Mouse (Mus musculus): ENCODE results near the gene Slc43a2.

The Slc43a2 gene

GRCm38 (mm10) chr11:75571126-75571990 is 39.9 kb downstream of the Slc43a2 start:
- in situ Hi-C loops (cut with MboI), result no loop called here

- in situ Hi-C loops (cut with MboI), result no loop called here
Observed at GRCm38 (mm10) chr11:75572301-75572791, 40.9 kb downstream of the Slc43a2 start.

DNA sequence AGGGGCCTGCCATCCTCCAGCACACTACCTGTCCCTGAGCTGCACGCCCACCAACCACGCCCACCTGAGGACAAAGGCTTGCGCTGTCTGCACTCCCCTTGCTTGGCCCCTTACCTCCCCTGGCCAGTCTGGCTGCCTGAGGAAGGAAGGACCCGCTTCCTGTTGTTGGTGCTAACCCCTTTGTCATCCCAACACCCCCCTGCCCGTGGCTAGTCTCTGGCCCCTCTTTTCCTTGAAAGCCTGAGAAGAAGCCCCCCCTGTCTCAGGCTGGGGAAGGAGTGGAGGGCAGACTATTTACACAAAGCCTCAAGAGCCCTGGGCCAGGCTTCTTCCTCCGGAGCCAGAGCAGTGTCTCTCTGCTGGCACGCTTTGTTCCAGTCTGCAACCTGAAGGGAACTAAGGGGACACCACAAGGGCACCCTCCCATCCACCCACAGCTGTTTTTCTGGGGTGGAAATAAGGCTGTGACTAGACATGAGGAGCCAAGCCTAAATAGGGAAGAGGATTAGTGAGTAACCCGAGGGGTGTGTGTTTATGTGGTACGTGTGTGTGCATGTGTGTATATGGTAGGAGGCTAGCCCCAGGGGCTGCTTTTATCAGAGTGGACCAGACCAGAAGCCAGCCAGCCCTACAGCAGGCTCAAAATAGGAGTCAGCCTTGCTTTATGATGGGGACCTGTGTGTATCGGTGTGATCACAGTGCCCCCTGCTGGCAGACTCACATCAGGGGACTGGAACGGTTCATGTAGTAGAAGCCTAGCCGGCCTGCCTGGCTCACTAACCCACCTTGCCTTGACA is 41.6 kb downstream of the Slc43a2 start:
- in situ Hi-C loops (cut with MboI), result no loop called here

DNA sequence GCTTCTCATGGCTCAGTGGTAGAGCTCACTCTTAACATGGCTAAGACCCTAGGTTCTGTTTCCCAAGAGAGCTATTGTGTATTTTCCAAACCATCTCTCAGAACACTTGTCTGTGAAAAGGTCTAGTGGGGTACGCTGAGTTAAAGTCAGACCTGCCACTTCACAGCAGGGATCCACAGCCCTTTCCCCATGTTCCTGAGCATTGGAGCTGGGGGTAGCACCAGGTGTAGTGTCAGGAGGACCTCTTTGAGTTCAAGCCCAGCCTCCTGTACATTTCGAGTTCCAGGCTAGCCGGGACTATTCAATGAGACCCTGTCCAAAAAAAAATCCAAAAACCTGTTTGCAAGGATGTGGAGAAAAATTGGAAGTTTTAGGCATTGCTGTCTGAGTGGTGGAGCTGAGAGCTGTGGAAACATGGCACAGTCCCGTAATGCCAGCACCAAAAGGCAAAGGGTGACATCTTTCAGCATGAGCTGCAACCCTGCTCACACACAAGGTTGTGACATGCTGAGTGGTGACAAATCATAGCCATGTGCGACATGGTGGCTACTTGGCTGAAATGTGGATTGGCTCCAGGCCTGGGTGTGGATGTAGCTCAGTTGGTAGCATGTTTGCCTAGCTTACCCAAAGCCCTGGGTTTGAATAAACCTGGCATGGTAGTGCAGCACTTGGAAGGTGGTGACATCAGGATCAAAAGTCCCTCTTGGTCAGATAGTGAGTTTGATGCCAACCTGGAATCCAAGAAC is 43.1 kb downstream of the Slc43a2 start:
- in situ Hi-C loops (cut with MboI), result no loop called here

- in situ Hi-C loops (cut with MboI), result no loop called here
Observed at GRCm38 (mm10) chr11:75575560-75576123, 44.1 kb downstream of the Slc43a2 start.

DNA sequence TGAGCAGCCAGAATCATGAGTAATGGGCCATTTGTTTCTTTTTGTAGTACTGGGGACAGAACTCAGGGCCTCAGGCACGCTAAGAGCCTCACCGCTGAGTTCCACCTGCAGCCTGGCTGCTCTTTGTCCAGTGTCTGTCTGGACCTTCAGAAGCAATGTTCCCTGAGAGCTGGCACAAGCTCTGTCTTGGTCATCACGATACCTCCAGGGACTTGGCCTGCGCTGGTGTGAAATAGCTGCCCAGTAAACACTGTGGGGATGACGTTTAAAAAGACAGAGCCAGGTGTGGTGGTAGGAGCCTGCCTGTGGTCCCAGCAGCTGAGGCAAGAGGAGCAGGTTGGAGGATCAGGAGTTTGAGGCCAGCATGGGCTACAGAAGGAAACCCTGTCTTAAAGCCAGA is 47.1 kb downstream of the Slc43a2 start:
- in situ Hi-C loops (cut with MboI), result no loop called here

DNA sequence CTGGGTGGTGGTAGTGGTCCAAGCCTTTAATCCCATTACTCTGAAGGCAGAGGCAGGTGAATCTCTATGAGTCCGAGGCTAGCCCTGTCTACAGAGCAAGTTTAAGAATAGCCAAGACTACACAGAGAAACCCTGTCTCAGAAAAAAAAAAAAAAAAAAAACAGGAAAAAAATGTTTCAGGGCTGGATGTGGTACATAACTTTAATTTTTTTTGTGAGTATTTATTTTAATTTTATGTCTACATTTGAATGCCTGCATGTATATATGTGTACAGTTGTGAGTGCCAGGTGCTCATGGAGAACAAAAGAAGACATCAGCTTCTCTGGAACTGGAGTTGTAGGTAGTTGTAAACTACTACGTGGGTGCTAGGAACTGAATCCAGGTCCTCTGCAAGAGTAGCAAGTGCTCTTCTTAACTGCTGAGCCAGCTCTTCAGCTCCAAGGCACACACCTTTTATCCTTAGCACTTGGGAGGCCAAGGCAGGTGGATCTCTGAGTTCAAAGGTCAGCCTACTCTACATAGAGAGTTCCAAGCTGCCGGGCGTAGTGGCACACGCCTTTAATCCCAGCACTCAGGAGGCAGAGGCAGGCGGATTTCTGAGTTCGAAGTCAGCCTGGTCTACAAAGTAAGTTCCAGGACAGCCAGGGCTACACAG is 50.1 kb downstream of the Slc43a2 start:
- in situ Hi-C loops (cut with MboI), result no loop called here

GRCm38 (mm10) chr11:75583521-75583920 is 52.0 kb downstream of the Slc43a2 start:
- in situ Hi-C loops (cut with MboI), result no loop called here

- in situ Hi-C loops (cut with MboI), result no loop called here
Observed at GRCm38 (mm10) chr11:75585061-75585460, 53.6 kb downstream of the Slc43a2 start.

DNA sequence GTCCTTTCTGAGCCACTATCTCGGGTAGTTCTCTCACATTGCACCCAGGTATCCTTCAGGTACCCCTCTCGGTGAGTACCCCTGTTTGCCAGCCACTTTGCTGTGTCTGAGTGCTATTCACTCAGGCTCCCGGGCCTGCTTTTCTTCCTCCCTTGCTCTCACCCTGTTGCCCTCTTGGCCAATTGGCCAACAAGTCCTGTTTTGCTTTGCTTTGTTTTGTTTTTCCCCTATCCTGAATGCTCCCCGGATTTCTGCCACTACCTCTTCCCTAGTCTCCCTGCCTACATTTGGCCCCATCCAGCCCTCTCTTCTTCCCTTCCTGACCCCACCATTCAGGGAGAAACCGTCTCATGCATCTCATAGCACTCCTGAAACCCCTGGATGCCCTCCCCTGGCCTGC is 54.5 kb downstream of the Slc43a2 start:
- in situ Hi-C loops (cut with MboI), result no loop called here

GRCm38 (mm10) chr11:75586963-75587362 is 55.5 kb downstream of the Slc43a2 start:
- in situ Hi-C loops (cut with MboI), result no loop called here

GRCm38 (mm10) chr11:75587493-75588284 is 56.2 kb downstream of the Slc43a2 start, which contains the start of gene Pitpna:
Gene Pitpna, plus strand, starts transcription at chr11:75588097.
- in situ Hi-C loops (cut with MboI), result no loop called here

DNA sequence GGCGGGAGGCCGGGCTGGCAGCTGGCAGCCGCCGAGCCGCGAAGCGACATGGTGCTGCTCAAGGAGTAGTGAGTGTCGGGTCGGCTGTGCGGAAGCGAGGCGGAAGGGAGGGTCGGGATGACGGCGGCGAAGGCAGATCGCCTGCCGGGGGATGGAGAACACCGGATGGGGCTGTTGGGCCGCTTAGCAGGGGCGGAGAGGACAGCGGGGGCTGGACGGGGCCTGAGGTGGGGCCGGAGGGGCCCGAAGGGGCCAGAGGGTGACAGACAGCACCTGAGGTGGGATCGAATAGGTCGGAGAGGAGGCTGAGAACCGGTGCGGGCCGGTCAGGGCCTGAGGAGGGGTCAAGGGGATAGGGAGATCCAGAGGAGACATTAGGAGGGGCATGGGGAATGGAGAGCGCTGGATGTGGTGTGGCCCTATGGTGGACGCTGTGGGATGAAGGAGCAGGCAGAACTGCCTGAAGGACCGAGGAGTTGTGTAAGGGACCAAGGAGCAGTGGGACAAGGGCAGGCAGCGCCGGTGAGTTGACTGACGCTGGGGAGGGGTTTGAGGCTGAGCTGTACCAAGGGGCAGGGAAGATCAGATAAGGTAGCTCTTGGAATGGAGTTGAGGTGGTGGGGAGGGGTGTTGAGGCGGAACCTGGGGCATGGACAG is 56.9 kb downstream of the Slc43a2 start:
- in situ Hi-C loops (cut with MboI), result no loop called here

- in situ Hi-C loops (cut with MboI), result no loop called here
Observed at GRCm38 (mm10) chr11:75592612-75593011, 61.1 kb downstream of the Slc43a2 start.

GRCm38 (mm10) chr11:75594431-75594830 is 62.9 kb downstream of the Slc43a2 start:
- in situ Hi-C loops (cut with MboI), result no loop called here

- in situ Hi-C loops (cut with MboI), result no loop called here
Observed at GRCm38 (mm10) chr11:75595404-75595803, 63.9 kb downstream of the Slc43a2 start.

DNA sequence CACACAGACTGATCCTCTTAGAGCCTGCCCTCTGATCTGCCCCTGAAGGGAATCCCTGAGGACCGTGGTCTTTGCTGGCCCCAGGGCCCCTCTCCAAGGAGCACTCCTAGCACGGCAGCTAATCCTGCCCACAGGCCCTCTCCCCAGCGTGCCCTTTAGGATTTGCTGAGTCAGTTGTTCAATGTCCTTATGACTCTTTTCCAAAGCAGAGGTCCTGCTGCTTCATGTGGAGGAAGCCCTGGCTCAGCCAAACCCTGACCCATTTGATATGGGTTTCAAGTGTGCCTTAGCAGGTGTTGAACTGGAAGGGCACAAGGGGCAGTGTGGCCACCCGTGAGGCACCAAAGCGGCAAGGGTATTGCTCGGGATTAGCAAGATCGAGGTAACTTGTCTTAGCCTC is 64.3 kb downstream of the Slc43a2 start:
- in situ Hi-C loops (cut with MboI), result no loop called here

GRCm38 (mm10) chr11:75596726-75597255 is 65.3 kb downstream of the Slc43a2 start:
- in situ Hi-C loops (cut with MboI), result no loop called here

- in situ Hi-C loops (cut with MboI), result no loop called here
Observed at GRCm38 (mm10) chr11:75598004-75598403, 66.5 kb downstream of the Slc43a2 start.

Data from mature B cell (primary cell).